Mouse (Mus musculus): ENCODE measurements around the gene Rlf.

Gene Rlf

DNA sequence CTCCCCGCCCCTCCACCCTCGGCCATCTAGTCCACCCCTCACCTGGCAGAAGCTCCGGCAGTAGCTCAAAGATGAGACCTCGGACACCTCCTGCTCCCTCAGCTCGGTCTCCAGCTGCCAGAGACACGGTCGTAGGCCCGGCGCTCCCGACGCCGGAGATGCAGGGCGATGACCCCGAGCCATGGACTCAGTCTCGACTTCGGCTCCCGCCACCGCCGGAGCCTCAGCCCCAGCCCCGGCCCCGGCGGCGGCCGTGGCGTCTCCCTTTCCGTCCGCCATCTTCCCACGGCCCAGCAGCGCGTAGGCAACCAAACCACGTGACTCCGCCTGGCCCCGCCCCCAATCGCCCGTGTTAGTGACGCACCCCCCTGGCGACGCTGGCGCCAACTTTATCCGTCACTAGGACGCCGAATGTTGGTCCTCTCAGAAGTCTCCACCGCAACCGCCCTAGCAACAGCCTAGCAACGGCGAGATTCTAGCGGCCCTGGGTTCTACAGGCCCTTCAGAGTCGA is at the start of gene Rlf:
Gene Rlf (minus strand): TSS at position 292 of the 512 bp plus-strand sequence.
- peak; percentile 94 to 99 for DNase-seq (ENCODE audit: low read depth in 1 of 2, low spot score in 2 of 2)

DNA sequence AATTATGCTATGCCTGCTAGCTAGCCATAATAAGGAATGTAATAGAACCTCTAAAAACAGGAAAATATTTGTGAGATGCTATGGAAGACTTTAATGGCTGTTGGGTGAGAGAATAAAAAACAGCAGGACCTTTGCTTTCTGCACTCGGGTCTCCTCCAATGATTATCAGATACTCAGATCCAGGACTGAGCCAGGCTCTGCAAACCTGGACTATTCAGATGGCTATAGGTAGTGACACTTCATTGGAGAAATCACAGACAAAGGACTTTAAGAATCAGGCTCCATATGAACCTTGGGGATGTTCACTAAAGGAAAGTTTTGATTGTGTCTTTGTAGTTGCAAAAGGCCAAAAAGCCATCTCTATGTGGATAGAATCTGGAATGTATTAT is 26.7 kb upstream of the Rlf start:
- no peak for DNase-seq (ENCODE audit: low read depth in 1 of 2, low spot score in 2 of 2)

DNA sequence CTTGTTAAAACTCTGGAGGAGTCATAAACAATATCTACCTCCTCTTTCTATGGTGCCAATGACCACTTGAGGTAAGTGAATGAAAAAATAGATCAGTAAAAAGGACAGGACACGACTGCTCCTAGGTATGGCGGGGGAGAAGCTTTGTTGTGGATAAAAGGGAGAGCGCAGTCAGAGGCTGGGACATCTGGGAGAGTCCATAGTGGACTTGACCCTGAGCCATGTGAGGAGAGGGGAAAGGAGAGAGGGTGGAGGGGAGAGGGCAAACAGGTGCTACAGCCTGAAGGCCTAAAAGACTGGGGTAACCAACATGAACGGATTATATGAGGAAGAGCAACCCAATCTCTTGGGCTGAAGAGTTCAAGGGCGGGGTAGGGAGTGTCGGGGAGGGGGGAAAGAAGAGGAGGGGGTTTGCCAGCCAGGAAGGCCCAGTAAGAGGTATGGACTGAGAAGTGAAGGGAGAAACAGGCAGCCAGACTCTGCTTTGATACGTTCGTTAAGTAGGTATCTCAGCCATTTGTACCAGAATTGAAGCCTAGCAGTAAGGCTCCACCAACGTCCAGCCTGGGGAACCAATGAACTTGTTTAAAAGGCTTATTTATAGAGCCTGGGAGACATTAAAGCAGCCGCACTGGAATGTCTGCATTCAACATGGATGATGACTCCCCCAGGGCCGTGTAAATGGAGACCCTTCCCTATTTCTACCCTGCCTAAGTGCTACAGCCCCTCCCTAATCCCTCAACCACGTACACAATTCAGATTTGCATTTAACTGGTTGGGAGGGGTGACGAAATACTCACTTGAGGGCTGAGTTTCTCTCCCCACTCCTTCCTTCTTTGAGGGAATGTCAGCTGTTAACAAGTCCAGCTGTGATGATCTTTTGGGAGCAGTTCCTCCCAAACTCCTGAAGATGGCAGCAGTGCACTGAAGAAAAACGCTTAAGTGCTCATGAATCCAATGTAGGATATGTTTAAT is 26.0 kb upstream of the Rlf start:
- no peak for DNase-seq (ENCODE audit: low read depth in 1 of 2, low spot score in 2 of 2)

DNA sequence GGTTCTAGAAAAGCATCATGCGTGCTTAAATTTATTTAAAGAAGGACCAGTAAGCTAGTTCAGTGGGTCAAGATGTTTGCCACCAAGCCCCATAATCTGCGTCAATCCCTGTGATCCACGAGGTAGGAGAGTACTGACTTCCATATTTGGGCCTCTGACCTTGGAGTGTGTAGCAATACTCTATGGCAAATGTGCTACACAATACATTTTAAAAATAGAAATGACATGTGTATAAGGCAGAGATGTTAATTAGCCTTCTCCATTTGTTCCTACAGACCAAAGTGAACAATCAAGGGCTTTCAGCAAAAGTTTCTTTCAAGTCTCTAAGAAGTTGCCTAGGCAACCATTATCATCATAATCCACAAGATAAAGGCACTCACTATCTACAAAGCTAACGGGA is 25.0 kb upstream of the Rlf start:
- DNase-seq (ENCODE audit: low read depth in 1 of 2, low spot score in 2 of 2) = no peak

DNA sequence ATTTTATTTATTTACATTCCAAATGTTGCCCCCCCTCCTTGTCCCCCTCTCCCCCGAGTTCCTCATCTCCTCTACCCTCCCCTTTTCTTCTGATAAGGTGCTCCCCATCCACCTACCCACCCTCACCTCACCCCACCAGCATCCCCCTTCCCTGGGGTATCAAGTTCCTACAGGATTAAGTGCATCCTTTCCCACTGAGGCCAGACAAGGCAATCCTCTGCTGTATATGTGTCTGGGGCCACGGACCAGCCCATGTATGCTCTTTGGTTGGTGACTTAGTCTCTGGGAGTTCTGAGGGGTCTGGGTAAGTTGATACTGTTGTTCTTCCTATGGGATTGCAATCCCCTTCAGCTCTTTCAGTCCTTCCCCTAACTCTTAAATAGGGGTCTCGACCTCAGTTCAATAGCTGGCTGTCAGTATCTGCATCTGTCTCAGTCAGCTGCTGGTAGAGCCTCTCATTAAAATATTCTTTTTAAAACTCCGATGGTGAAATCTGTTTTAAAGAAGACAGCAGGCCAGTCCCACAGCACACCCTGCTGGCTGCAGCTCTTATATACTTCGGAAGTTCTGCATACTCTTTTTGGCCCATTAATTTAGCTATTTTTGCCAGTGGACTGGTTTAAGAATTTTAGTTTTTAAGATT is 17.0 kb upstream of the Rlf start:
- DNase-seq (ENCODE audit: low read depth in 1 of 2, low spot score in 2 of 2) = no peak

DNA sequence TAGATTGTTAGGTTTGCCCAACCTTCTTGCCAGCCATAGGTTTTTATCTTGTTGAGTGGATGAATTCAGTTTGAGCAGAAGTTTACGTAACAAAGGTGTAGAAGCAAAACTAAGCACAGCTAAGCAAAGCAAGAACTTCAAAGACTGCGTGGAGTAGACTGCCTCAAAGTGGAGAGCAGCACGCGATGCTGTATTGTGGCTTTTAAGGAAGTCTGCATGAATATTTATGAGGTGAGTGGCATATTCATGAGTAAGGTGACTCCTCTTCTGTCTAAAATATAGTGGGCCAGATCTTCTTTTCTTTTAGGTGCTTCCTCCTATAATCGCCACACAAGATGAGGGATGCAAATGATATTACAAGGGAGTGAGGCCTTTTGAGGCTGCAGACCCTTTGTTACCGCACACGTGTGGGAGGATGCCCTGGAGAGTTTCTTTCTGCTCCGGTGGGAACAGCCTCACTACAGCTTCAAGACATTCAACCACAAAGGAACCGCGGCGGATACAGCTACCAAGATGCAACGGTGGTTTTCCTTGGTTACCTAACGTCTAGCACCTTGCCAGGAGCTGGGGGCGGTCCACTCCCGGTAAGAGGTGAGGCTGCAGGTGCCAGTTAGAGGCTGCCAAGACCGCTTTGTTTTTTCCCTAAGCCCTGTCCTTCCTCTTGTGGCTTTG is 16.2 kb upstream of the Rlf start:
- no peak for DNase-seq (ENCODE audit: low read depth in 1 of 2, low spot score in 2 of 2)

GRCm38 (mm10) chr4:121227072-121227471 is 12.2 kb upstream of the Rlf start:
- DNase-seq (ENCODE audit: low read depth in 1 of 2, low spot score in 2 of 2) = no peak

DNA sequence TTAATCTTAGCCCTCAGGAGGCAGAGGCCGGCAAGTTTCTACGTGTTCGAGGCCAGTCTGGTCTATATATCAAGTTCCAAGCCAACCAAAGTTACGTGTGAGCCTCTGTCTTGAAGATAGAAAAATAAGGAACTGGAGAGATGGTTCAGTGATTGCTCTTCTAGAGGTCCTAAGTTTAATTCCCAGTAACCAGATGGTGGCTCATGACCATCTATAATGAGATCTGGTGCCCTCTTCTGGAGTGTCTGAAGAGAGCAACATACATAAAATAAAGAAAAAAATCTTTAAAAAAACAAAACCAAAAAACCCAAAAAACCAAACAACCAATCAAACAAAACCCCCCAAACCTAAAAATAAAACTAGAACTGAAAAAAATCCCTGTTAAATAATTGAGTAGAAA is 10.3 kb upstream of the Rlf start:
- no peak for DNase-seq (ENCODE audit: low read depth in 1 of 2, low spot score in 2 of 2)

GRCm38 (mm10) chr4:121223136-121223535 is 8.3 kb upstream of the Rlf start:
- no peak for DNase-seq (ENCODE audit: low read depth in 1 of 2, low spot score in 2 of 2)

- DNase-seq (ENCODE audit: low read depth in 1 of 2, low spot score in 2 of 2) = no peak
These were observed 1.3 kb upstream of the Rlf start for GRCm38 (mm10) chr4:121216216-121216615.

- no peak for DNase-seq (ENCODE audit: low read depth in 1 of 2, low spot score in 2 of 2)
These were observed 605 bp upstream of the Rlf start for GRCm38 (mm10) chr4:121215489-121215888.

DNA sequence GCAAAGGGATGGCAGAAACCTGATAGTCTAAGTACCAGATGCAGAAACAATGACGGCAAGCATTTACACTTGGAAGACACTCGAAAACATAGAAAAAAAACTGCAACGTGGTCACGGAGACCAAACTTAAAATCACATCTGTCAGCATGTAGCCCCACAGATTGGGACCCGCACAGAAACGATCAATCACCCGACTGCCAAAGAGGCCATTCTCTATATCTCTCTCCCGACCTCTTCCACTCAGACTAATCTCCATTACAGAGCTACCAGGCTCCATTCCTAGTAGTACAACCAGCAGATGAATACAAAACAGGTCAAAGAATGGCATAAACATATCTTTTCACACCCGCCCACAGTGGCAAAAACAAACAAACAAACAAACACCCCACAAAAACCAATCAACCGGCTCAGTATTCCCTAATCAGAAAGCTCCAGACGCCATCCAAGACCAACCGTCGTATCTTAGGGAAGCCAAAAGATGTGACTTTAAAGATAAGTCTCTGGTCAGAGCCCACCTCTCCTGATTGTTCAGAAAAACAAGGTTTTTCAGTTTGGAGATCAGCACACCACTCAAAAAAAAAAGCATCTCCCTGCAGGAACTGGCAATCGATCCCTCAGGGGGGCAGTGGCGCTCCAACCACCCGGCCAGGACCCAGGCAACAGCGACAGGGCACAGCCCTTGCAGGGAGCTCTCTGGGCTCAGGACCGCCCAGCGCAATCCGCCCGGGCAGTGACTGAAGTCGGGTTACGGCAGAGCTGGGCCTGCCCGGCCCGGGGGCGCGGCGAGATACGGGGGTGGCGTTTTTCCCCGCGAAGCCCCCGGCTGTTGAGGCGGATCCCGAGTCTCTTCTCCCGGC is 720 bp downstream of the Rlf start:
- peak; percentile 3 to 37 for DNase-seq (ENCODE audit: low read depth in 1 of 2, low spot score in 2 of 2)

GRCm38 (mm10) chr4:121208911-121209310 is 6.0 kb downstream of the Rlf start:
- no peak for DNase-seq (ENCODE audit: low read depth in 1 of 2, low spot score in 2 of 2)

GRCm38 (mm10) chr4:121197856-121198255 is 17.0 kb downstream of the Rlf start:
- DNase-seq (ENCODE audit: low read depth in 1 of 2, low spot score in 2 of 2) = no peak

DNA sequence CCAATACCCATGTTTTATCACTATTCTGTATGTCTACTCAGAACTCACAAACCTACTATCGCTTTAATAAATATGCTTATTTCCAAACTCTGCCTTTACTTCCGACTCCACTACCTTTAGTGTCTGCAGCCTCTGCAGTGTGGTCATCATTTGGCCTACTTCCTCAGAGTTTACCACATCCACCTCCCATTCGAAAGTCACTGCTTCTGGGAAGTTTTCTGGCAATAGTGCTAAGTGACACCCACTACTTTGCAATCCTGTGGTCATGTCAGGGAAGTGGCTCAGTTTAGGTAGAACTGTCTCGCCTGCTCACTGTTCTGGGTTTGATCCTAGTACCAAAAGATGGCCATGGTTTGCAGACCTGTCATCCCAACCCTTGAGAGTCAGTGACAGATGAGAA is 17.9 kb downstream of the Rlf start:
- peak; percentile 35 to 44 for DNase-seq (ENCODE audit: low read depth in 1 of 2, low spot score in 2 of 2)

- DNase-seq (ENCODE audit: low read depth in 1 of 2, low spot score in 2 of 2) = peak in 1 of 2 experiments; percentile 3
These were observed 18.7 kb downstream of the Rlf start for GRCm38 (mm10) chr4:121196205-121196604.

DNA sequence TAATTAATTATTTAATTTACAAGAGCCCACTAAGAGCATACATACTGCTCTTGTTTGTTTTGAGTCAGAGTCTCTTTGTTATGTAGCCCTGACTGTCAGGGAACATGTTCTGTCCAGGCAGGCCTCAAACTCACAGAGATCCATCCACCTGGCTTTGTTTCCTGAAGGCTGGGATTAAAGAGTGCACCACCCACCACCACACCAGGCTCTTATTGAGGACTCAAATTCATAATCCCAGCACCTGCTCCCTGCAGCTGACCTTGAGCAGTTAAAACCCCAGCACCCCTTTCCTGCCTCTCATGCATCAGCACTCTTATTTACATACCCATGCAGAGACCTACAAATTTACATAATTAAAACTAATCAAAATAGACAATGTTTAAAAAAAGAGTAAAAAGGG is 20.1 kb downstream of the Rlf start:
- DNase-seq (ENCODE audit: low read depth in 1 of 2, low spot score in 2 of 2) = no peak

- no peak for DNase-seq (ENCODE audit: low read depth in 1 of 2, low spot score in 2 of 2)
These were observed 22.6 kb downstream of the Rlf start for GRCm38 (mm10) chr4:121192306-121192705.

GRCm38 (mm10) chr4:121189341-121189740 is 25.5 kb downstream of the Rlf start:
- no peak for DNase-seq (ENCODE audit: low read depth in 1 of 2, low spot score in 2 of 2)

GRCm38 (mm10) chr4:121179669-121180068 is 35.2 kb downstream of the Rlf start:
- no peak for DNase-seq (ENCODE audit: low read depth in 1 of 2, low spot score in 2 of 2)

- DNase-seq (ENCODE audit: low read depth in 1 of 2, low spot score in 2 of 2) = no peak
These were observed 47.2 kb downstream of the Rlf start for GRCm38 (mm10) chr4:121167656-121168055.

All from monocyte, adult 2 months (primary cell).